Mouse (Mus musculus) gastrocnemius, postnatal 14 days (tissue): ENCODE measurements around the gene 1700113H08Rik. TPM values are rescaled to one million over a fixed set of nuclear protein-coding genes. Genes with fewer than 3 reads are reported as not detected.

ENCODE experiments used
- DNase-seq: peaks from one replicate; pipeline ENCODE4 v3.0.0; 2021; ENCODE audit warnings: mixed read lengths
- intact Hi-C: fragments of 180-260 bp; cut with DNase I; formaldehyde crosslinking; loops from one replicate; pipeline ENCODE4 v1.15.1; 2025; ENCODE audit warnings: low total_unique reads
- total RNA-seq, 2 experiments: library from RNA; stranded (reverse); gene quantifications; 2 replicates each; pipeline ENCODE4 v1.2.3; 2021

1700113H08Rik gene
- total RNA-seq, 2 experiments from 2014 or later, result 0.55 TPM; not detected in 1

GRCm38 (mm10) chr10:87051714-87052113, 6.1 kb upstream of the 1700113H08Rik start:
- no peak for DNase-seq
- intact Hi-C loops, result no loop called here

GRCm38 (mm10) chr10:87058251-87058925, 543 bp downstream of the 1700113H08Rik start:
- DNase-seq, result peak; percentile 9
- intact Hi-C loops, result no loop called here

- intact Hi-C loops, result no loop called here
- no peak for DNase-seq
These were observed 1.1 kb downstream of the 1700113H08Rik start for GRCm38 (mm10) chr10:87058926-87059325.

- no peak for DNase-seq
- intact Hi-C loops, result no loop called here
These were observed 1.6 kb downstream of the 1700113H08Rik start for GRCm38 (mm10) chr10:87059447-87059846.

GRCm38 (mm10) chr10:87084236-87084635, 26.4 kb downstream of the 1700113H08Rik start:
- DNase-seq, result no peak
- intact Hi-C loops, result no loop called here

GRCm38 (mm10) chr10:87087646-87088045, 29.8 kb downstream of the 1700113H08Rik start:
- intact Hi-C loops, result no loop called here
- no peak for DNase-seq

- DNase-seq, result no peak
- intact Hi-C loops, result no loop called here
These were observed 36.4 kb downstream of the 1700113H08Rik start for GRCm38 (mm10) chr10:87094249-87094648.

- no peak for DNase-seq
- intact Hi-C loops, result no loop called here
These were observed 40.9 kb downstream of the 1700113H08Rik start for GRCm38 (mm10) chr10:87098722-87099121.

- intact Hi-C loops, result no loop called here
- no peak for DNase-seq
These were observed 42.8 kb downstream of the 1700113H08Rik start for GRCm38 (mm10) chr10:87100668-87101067.

GRCm38 (mm10) chr10:87101265-87101950, 43.6 kb downstream of the 1700113H08Rik start:
- DNase-seq, result no peak
- intact Hi-C loops, result no loop called here

- DNase-seq, result no peak
- intact Hi-C loops, result no loop called here
These were observed 44.1 kb downstream of the 1700113H08Rik start for GRCm38 (mm10) chr10:87101951-87102320.

GRCm38 (mm10) chr10:87102455-87102854, 44.6 kb downstream of the 1700113H08Rik start:
- intact Hi-C loops, result no loop called here
- no peak for DNase-seq

GRCm38 (mm10) chr10:87103286-87103685, 45.4 kb downstream of the 1700113H08Rik start:
- intact Hi-C loops, result no loop called here
- no peak for DNase-seq

GRCm38 (mm10) chr10:87107565-87108297, 49.9 kb downstream of the 1700113H08Rik start:
- intact Hi-C loops, result no loop called here
- DNase-seq, result no peak

GRCm38 (mm10) chr10:87108333-87108732, 50.5 kb downstream of the 1700113H08Rik start:
- intact Hi-C loops, result no loop called here
- DNase-seq, result no peak

- intact Hi-C loops, result no loop called here
- no peak for DNase-seq
These were observed 51.4 kb downstream of the 1700113H08Rik start for GRCm38 (mm10) chr10:87109038-87109771.

- intact Hi-C loops, result no loop called here
- no peak for DNase-seq
These were observed 53.1 kb downstream of the 1700113H08Rik start for GRCm38 (mm10) chr10:87110909-87111308.

- DNase-seq, result no peak
- intact Hi-C loops, result no loop called here
These were observed 67.2 kb downstream of the 1700113H08Rik start for GRCm38 (mm10) chr10:87125094-87125493.

GRCm38 (mm10) chr10:87126186-87126824, 68.5 kb downstream of the 1700113H08Rik start:
- DNase-seq, result no peak

More at GRCm38 (mm10) chr10:87126186-87126824, 68.5 kb downstream of the 1700113H08Rik start:
- intact Hi-C loops, result no loop called here
